Mouse (Mus musculus) regulatory T cell (primary cell): Measurements from ENCODE around the gene Eif3a.

Experiments used
- in situ Hi-C: fragments of 300-600 bp; cut with MboI, MseI; formaldehyde crosslinking; loops from one replicate; pipeline ENCODE4 v1.15.1; 2025; ENCODE audit warnings: high pct_unique_total_duplicates

The Eif3a gene

DNA sequence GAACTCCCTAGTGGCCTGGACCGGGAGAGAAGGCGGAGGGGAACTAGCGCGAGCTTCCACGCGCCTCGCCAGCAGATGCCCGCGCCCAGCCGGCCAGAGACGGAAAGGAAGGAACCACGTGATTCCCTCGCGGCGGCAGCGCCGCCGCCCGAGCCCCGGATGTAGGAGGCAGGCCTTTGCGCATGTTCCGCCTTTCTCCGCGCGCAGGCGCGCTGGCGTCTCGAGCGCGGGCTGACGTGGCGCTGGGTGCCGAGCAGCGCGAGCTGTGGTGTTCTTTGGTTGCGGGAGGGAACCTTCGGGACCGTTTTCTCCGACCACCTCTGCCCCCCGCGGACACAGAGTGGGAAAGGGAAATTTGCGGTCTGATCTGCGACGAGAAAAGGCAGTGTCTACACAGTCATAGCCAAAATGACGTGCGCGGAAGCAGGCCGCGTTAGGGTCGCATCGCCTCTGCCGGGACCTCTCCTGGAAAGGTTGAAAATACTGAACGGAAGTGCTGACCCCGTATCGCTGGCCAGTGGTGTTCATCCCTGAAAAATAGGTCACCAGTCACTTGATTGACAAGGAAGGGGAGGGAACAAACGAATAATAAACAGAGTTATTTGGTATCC lies at the start of gene Eif3a:
TSS of gene Eif3a (minus strand) at position 108 of the 611 bp plus-strand sequence.
- in situ Hi-C loops, result no loop called here

DNA sequence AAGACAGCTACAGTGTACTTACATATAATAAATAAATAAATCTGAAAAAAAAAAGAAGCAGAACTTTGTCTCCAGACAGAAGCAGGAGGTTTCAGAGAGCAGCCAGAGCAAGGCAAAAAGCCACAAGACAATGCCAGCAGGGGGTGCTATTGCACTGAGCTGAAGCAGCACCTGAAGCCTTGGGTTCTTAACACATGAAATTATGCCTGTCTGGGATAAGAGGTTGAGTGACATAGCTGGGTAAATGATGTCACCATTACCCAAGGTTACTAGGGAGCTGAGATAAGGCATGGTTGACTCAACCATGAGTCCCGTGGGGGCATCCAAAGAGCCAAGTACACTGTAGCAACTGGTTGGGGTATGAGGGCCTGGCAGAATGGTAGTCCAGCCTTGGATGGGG lies 47.3 kb upstream of the Eif3a start:
- in situ Hi-C loops, result no loop called here

DNA sequence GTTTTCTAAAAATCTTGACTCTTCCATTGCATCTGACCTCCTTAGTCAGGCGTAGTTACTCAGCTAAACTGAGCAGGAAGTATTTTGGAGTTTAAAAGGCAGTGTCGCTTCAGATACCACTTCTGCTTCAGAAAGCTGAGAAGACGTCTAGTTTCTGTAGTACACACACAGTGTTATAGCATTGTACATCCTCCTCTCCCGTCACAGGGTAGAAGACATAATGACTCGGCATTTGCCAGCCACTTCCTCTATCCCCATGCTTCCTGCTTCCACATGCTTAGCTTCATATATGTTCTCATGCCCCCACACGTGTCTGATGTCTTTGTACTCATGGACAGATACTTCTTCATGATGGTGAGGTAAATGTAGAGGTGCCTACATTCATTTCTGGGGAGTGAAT lies 28.2 kb upstream of the Eif3a start:
- in situ Hi-C loops, result no loop called here

DNA sequence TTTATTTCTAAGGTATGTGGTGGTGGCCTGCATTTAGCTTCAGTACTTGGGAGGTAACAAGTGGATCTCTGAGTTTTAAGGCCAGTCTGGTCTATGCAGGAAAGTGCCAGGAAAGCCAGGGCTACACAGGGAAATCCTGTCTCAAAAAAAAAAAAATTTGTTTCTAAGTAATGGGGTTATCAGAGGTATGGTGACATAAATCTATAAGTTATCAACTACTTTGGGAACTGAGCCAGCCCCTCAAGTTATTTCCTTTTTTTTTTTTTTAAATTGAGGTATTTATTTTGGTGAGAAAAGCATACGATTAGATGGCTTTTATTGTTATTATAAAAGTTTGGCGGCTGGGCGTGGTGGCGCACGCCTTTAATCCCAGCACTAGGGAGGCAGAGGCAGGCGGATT lies 22.7 kb upstream of the Eif3a start:
- in situ Hi-C loops, result no loop called here

DNA sequence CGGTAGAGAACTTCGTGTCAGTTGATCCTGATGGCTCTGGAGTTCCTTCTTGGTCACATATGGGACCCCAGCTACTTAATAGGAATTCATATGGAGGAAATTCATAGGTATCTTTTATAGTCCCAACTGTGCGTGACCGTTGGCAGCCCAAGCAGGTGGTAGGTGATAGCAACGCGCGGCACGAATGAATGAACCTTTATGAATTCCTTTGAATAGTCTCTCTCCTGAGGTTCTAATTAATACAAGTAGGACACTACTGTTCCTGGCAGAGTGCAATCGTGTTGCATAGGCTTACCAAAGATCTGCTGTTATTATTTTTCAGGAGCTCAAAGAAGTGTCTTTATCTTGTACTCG lies 21.6 kb upstream of the Eif3a start:
- in situ Hi-C loops, result no loop called here

DNA sequence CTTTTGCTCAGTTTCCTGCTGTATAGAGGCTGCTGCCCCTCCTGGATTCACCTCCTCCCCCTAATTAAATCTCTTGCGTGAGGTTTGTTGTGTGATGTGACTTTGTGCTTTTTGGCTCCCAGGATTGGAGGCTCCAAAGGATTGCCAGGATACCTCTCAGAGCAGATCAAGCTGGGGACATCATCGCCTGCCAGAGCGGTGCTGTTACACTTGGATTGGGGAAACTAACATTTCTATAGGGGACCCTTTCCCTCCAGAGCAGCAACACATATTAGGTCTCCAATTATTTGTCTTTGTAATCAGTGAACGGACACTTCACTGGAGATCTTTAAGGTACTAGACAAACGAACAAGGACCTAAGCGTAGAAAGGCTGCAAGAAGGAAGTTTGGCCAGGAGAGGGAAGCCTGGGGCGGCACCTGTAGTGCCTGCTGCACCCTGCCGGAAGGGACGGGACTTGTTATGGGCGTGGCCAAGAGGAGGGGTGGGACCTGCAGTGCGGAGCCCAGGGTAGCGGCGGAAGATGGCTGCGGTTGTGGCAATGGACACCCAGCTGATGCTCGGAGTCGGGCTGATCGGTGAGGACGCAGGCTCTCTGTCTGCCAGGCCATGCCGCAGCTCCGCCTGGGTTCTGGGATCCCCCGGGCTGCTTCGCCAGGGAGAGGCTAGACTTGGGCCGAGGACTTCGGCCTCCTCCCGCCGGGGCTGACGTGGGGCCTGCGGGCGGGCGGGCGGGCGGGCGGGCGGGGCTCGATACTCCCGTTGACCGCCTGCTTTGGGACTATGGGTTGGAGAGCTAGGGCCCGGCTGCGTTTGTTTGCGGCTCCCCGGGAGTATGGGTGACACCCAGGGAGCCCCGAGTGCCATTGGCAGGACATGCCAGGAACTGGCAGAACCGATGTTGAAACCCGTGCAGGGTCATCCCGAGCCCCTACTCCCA lies 20.9 kb upstream of the Eif3a start, which contains the start of gene Fam45a:
TSS of gene Fam45a (plus strand) at position 488 of the 938 bp plus-strand sequence.
- in situ Hi-C loops, result no loop called here

DNA sequence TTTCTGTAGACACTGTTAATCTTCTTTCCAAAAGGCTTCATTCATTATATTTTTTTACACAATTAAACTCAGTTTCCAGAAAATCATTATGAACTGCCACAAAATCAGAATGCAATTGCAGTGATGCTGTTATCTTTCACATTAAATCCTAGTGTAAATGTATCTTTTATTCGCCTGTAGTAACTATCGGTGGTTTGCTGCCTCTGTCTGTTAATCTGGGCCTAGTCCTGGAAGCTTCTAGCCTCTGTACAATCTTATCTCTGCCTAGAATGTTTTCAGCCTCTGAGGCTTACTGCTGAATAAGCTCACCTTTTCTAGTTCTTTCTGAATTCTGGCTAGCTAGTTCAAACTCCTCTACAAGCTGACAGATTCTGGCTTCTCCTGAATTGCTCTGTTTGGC lies 19.5 kb upstream of the Eif3a start:
- in situ Hi-C loops, result loop anchor here (10.0 kb wide), 1 partner anchor 55 kb away; the partner anchor contains the start of gene Sfxn4

DNA sequence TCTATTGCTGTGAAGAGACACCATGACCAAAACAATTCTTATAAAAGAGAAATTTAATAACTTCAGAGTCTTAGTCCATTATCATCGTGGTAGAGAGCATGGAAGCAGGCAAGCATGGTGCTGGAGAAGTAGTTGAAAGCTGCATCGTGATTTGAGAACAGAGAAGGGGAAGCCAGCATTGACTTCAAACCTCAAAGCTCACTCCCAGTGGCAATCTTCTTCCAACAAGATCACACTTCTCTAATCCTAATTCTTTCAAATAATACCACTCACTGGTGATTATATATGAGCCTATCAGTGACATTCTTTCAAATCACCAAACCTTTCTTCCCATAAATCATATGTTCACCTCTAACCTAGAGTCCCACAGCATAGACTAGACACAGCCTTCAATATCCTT lies 14.4 kb upstream of the Eif3a start:
- in situ Hi-C loops, result loop anchor here (5.0 to 10.0 kb wide), 2 partner anchors 60 to 233 kb away; partner anchors contain the start of gene Sfxn4

DNA sequence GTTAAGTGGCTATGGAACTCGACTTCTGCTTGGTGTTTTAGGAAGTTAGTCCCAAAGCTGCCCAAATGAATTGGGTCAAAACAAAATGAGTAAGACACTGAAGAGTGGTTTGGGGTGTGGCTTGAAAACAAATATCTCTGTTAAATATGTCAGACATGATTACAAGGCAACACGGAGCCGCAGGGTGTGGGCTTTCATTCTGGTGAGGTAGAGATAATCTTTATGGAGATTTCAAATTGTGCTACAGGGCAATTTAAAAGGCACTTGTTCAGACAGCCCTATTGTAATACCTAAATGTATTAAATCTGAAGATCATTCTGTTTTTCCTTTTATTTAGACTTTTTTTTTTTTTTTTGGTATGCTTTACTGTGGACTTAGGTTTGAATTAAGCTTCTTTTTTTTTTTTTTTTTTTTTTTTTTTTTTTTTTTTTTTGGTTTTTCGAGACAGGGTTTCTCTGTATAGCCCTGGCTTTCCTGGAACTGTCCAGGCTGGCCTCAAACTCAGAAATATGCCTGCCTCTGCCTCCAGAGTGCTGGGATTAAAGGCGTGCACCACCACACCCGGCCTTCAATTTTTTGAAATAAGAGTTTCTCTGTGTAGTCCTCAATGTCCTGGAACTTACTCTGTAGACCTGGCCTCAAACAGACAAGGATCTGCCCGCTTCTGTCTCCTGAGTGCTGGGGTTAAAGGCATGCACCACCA lies 9.6 kb upstream of the Eif3a start:
- in situ Hi-C loops, result loop anchor here (5.0 to 10.0 kb wide), 2 partner anchors 65 to 228 kb away; partner anchors contain the start of gene Sfxn4

DNA sequence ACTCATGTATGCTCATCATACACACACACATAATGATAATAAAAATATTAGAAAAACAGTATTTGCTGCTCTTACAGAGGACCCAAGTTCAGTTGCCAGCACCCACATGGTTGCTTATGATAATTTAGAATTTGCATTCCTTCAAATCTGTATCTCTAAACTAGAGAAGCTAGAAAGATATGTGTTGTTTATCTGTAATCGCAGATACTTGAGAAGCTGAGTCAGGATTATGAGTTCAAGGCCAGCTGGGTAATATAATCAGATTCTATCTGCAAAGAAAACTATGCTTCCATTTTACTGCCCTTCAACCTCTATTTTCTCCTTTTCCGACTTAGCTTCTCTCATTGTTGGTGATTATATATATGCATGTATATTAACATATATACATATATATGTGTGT lies 7.0 kb upstream of the Eif3a start:
- in situ Hi-C loops, result no loop called here

DNA sequence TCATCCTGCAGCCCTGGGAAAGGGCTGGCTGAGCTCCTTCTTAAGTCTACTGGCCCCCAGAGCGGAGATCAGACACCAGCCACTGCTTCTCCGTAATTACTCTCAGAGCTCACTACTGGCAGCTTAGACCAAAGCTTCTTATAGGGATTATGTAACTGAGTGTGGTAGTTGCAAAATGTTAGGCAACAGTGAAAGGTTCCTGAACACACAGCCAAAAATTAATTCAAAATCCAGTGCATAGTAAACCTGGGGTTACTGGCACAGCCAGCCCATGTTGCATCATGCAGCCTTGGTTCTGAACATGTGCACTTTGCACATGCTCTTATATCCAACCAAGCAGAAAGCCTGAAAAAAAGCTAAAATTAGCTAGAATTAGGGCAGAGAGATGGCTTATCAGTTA lies 4.8 kb upstream of the Eif3a start:
- in situ Hi-C loops, result no loop called here

DNA sequence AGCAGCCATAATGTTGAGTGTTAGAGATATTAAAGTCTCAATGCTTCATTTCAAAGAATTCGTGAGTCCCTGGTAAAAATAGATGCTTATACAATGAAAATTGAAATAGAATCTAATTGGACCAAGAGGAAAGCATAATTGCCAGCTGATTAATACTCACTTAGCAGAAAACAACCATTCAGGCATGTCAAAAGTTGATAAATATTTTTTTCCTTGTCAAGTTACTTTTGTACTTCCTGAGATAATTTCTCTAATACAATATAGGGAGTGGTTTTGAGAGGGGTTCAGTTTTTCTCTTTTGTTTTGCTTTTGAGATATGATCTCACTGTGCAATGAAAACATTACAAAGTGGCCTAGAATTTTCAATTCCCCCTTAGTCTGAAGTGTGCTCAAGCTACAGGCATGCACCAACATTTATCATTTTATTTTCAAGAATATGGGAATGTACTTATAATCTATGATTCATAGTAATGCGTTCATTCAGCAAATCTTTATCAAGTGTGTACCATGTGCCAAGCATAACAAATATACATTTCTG lies 2.8 kb upstream of the Eif3a start:
- in situ Hi-C loops, result no loop called here

DNA sequence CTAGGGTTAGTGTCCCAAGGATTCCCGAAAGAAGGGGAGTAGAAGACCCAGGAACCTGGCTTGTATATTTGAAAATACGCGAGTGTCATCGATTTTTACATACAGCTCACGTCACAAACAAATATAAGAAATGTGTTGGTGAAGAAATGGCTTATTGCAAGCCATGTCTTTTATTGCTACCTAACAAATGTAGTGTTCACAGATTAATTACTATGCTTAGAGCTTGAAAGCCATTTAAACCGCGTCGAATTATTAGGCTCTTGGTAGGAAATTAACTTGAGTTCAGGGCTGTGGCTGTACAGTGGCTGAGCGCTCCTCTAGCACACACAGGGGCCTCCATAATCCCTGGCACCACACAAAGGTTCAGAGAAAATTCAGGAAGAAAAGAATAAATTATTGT lies 706 bp upstream of the Eif3a start:
- in situ Hi-C loops, result no loop called here

DNA sequence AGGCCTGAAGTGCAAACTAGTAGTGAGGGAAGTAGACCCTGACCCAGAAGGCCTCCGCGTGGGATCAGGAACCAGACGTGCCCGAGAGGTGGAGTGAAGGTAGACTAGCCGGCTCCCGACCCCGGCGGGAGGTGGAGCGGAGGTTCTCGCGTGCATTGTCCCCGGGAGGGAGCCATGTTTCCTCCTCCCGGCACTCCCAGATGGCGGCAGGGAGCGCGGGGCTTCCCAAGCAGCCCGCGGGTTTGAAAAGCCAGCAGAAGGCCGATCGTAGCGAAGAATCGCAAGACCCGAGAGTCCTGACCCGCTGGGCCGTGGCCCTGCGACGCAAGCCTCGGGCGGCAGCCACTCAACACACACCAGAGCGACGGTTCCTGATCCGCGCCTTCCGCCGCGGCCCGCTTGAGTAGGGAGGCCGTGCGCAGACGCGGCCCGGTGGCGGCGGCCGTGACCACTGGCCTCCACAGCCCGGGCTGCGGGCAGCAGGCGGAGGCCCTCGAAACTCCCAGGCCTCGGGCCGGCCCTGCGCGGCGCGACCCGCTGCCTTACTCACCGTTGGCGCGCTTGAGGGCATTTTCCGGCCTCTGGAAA lies 445 bp downstream of the Eif3a start:
- in situ Hi-C loops, result no loop called here

DNA sequence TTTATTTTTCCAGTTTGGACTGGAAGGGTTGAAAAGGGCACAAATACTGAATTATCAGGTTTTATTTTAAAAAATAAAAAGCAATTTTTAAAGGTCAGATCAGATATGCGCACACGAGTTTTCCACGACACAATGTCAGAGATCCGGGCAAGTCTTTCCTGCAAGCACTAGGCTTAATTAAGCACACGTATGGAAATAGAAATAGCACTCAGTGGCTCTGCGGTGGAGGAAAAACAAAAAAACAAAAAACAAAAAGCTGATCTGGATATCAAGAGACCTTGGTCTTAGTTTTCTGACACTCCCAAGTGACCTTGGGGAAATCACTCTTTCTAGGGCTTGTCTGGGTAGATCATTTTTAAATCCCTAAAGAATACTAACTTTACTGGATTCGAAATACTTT lies 1.0 kb downstream of the Eif3a start:
- in situ Hi-C loops, result no loop called here

DNA sequence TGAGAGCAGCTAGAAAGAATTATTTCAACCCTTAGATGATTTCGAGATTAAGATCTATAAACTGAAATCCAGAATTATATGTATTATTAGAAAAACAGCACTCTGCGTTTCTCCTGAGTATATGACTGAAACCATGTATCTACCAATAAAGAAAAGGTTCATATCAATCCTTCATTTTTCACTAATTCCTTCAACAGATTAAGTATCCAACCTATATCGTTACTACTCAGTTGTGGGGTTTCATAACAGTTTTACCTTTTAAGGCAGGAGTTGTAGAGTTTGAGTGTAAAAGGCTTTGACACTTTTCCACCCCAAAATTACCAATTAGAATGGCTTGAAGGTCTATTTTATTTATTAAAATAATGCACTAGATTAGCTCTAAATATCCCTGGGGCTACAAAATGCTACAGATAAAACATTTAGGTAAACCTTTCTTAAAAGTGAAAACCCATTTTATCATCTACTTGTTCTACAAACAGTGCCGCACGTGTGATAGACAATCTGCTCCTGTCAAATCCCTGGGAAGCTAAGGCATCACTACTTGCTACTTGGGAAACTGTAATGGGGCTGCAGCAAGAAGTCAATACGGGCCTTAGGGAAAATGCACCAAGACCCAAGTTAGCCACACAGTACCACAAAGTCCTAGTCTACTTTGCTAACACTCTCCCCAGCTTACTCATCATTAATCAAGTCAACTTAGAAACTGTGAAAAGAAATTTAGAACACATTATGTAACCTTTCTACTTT lies 2.1 kb downstream of the Eif3a start:
- in situ Hi-C loops, result no loop called here

DNA sequence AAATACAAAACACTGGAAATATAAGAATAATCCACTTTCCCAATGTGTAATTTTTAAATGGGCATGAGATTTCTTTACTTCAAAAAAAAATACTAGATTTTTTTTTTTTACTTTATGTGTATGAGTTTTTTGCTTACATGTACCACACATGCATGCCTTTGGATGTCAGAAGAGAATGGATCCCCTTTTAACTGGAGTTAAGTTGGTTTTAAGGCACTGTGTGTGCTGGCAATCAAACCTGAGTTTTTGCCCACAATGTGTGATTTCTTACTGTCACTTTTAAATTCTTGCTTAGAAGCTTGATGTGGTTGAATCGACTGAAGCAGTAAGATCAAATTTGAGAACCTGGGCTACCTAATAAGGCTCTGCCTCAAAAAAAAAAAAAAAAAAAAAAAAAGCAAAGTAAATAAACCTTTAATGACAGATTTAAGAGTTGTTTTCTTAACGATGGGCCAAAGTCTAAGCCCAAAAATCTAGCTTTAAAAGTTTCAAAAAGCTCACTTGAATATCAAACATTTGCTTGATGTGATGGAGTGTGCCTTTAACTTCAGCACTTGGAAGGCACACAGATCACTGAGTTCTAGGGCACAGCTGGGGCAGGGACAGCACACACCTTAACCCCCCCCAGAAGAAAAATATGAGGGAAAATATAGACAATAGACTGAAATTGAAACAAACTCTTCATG lies 2.9 kb downstream of the Eif3a start:
- in situ Hi-C loops, result no loop called here

DNA sequence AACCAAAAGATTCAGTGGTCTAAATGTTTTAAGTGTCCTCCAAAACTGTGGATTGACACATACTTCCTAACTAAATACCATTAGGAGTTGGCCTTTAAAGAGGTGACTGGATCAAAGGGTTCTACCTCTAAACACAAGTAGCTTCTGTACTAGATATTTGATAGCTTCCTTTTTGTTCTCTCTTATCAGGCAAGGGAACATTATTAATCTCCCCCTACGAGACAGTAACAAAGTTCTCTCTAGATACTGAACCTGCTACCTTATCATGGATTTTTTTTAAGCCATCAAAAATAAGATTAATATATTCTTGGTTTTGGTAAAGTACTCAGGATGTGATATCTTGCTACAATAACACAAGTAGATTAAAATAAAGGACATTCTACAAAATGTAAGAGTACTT lies 5.7 kb downstream of the Eif3a start:
- in situ Hi-C loops, result no loop called here

DNA sequence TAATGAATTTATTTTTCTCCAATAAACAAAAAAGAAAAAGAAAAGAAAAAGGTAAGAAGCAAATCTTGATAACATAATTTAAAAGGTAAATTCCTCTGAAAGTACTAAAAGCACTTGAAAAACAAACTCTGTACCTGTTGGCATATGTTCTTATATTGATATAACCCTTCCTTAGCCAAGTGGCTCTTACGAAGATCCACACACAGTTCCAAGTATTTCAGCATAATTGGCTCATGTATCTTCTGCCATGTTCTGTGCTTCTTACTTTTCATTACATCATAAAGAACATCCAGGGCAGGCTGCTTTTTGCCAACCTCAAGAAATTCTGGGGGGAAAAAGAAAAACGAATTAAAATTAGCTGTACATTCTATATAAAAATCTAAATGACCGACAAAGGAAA lies 8.4 kb downstream of the Eif3a start:
- in situ Hi-C loops, result no loop called here

DNA sequence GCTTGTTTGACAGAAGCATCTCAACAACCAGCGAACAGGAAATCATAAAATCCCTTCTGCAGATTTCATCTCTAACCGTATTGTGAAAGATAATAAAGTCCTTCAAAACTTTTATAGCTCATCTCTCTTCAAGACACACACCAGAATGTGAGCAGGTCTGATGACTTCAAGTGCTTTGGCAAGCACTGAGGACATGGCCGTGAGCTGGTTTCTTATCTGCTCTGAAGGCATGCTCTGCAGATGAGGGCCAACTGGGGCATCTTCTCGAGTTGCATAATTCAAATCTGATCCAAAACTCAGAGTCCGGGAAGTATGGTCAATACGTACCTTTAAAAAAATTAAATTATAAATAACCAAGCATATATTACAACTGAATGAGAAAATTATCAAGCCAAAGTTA lies 17.1 kb downstream of the Eif3a start:
- in situ Hi-C loops, result loop anchor here (25.0 kb wide), 1 partner anchor 1436 kb away; the partner anchor contains the start of gene Pdzd8
